Mouse (Mus musculus) small intestine, adult 10 weeks (tissue): Measurements from ENCODE around the gene Zfp526. TPM values are rescaled to one million over a fixed set of nuclear protein-coding genes. Genes with fewer than 3 reads are reported as not detected.

ENCODE experiments used
- polyA plus RNA-seq: library from polyadenylated mRNA; stranded (reverse); fragments of 350-450 nt; fragmentation: Illumina TruSeq; extraction: RNeasy Lipid Tissue Mini Kit (QIAGEN cat#74804); gene quantifications from one replicate; pipeline ENCODE4 v1.2.3, GENCODE M21; 2014; ENCODE audit warnings: low replicate concordance

The Zfp526 gene
- 0.56 TPM for polyA plus RNA-seq

GRCm38 (mm10) chr7:25221102-25221883 is at the start of gene Zfp526:
Gene Zfp526, plus strand, starts transcription at chr7:25221425.

GRCm38 (mm10) chr7:25179606-25180161 is 41.5 kb upstream of the Zfp526 start, which contains the start of gene Pou2f2:
Gene Pou2f2, minus strand, starts transcription at chr7:25179726.

DNA sequence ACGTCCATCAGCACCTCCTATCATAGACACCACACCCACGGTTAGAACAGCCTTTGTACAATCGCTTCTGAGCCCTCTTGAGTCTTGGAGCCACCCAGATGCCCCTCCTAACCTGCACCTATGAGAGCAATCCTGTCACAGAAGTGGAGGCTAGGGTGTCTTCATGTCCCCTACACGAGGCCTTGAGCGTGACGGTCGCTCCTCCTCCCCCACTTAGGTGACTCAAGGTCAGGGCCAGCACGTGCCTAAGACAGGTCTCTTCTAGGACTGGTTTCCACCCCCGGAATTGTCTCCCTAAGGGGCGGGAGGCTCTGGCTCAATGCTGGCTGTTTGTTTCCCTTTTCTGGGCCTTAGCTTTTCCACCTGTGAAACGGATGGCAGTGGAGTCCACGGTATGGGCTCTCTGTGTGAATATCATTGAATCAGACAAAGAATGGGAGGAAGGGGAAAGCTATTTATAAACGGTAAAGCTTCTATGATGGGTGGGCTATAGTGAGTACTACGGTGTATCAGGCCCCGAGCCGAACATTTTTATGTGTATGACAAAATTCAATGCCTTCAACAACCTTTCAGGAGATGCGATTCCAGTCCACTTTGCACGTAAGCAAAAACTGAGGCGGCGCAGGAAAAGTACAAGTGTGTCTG is 646 bp upstream of the Zfp526 start, which contains the start of gene Dedd2:
Gene Dedd2 (minus strand): TSS at position 159 of the 645 bp plus-strand sequence.

DNA sequence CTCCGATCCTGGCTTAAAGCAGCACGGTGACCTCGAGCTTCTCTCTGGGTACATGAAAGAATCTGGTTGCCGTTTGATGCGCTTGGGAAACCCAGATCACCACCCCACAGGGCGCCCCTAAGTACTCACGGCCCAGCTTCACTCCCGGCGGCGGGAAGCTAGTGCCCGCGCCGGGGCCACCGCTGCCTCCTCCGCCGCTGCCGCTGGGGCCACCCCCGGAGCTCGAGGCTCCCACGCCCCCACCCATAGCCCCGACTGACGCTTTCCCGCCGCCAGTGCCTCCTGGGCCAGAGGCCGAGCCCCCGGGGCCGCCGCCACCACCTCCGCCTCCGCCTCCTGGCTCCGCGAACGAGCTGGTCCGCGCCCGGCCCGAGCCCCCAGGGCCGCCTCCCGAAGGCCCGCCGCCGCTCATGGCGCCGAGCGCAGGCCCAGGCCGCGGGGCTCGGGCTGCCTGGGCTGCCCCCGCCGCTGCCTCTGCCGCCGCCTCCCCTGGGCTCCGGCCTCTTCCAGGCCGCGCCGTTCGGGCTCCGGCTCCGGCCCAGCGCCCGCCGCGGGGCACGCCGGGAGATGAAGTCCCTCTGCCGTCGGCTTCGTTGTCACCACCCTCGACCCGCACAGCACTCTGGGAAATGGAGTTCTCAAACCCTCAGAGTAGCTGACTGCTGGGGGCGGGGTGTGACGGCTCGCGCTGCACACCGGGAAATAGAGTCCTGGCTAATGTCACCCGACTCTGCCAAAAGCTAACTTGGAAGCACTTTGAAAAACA is 16.2 kb downstream of the Zfp526 start, which contains the start of gene Gsk3a:
Gene Gsk3a (minus strand): TSS at position 603 of the 766 bp plus-strand sequence.

GRCm38 (mm10) chr7:25250141-25250972 is 29.1 kb downstream of the Zfp526 start, which contains the start of gene Erf:
Gene Erf, minus strand, starts transcription at chr7:25250761.

DNA sequence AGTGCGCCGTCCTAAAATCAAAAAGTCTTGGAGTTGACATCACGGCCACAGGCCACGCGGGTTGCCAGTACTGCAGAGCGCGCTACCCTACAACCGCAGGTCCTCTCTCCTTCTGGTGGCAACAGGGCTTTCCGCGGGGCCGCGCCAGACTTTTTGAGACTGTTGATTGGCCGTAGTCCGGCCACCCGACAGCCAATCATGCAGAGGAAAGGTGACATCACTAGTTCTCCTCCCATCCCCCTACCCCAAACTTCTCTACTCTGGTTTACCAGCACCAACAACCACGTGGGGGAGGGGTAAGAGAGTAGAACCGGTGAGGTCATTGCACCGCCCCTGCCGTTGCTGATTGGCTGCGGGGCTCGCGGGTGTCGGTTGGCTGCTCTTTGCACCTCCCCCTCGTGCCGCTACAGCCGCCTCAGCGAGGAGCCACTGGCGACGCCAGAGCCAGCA is 46.1 kb downstream of the Zfp526 start, which contains the start of gene Cic:
Gene Cic (plus strand): TSS at position 404 of the 450 bp plus-strand sequence.

Other genes starting within 250 kb of the Zfp526 start
- gene Rabac1, start 248.7 kb upstream of the Zfp526 start, polyA plus RNA-seq: not detected
- gene Atp1a3, start 215.5 kb upstream of the Zfp526 start, polyA plus RNA-seq: not detected
- gene Grik5, start 149.1 kb upstream of the Zfp526 start, polyA plus RNA-seq: not detected
- 0.71 TPM for gene Zfp574, start 148.9 kb upstream of the Zfp526 start, polyA plus RNA-seq
- gene Pou2f2, start 41.7 kb upstream of the Zfp526 start, polyA plus RNA-seq: 0.82 TPM
- 0.56 TPM for gene Dedd2, start 810 bp upstream of the Zfp526 start, polyA plus RNA-seq
- gene Gsk3a, start 16.4 kb downstream of the Zfp526 start, polyA plus RNA-seq: 7.5 TPM
- 0.93 TPM for gene Erf, start 29.3 kb downstream of the Zfp526 start, polyA plus RNA-seq
- gene Cic, start 46.3 kb downstream of the Zfp526 start, polyA plus RNA-seq: 12.5 TPM
- 1.6 TPM for gene Pafah1b3, start 76.6 kb downstream of the Zfp526 start, polyA plus RNA-seq
- gene Prr19, start 80.0 kb downstream of the Zfp526 start, polyA plus RNA-seq: not detected
- gene Tmem145, start 84.7 kb downstream of the Zfp526 start, polyA plus RNA-seq: not detected
- gene Megf8, start 95.7 kb downstream of the Zfp526 start, polyA plus RNA-seq: 0.30 TPM
- not detected for gene Cnfn, start 148.3 kb downstream of the Zfp526 start, polyA plus RNA-seq
- gene Lipe, start 177.3 kb downstream of the Zfp526 start, polyA plus RNA-seq: 0.52 TPM
- not detected for gene Cxcl17, start 191.5 kb downstream of the Zfp526 start, polyA plus RNA-seq